Mouse (Mus musculus) erythroblast, embryonic 14.5 days (primary cell): ENCODE results near the gene Uvrag. TPM values are rescaled to one million over a fixed set of nuclear protein-coding genes. Genes with fewer than 3 reads are reported as not detected.

Source experiments
- H3K27me3 ChIP-seq: 2 replicates; pipeline ENCODE4 v1.6.1; 2012; ENCODE audit warnings: inconsistent platforms; ENCODE audit not compliant: control insufficient read depth
- H3K36me3 ChIP-seq: 2 replicates; pipeline ENCODE4 v1.6.1; 2012; ENCODE audit warnings: mild to moderate bottlenecking, inconsistent platforms; ENCODE audit not compliant: control insufficient read depth
- H3K4me1 ChIP-seq: 2 replicates; pipeline ENCODE4 v1.6.1; 2012; ENCODE audit warnings: inconsistent platforms; ENCODE audit not compliant: control insufficient read depth
- H3K4me3 ChIP-seq: replicated peaks from 2 replicates; pipeline ENCODE3; 2012; ENCODE audit warnings: moderate library complexity, mild to moderate bottlenecking, inconsistent platforms
- H3K9me3 ChIP-seq: 2 replicates; pipeline ENCODE4 v1.6.1; 2012; ENCODE audit warnings: low read length, inconsistent platforms, mixed read lengths; ENCODE audit not compliant: control insufficient read depth
- GATA1 ChIP-seq: IDR thresholded peaks from 2 replicates; pipeline ENCODE4 v1.6.1; 2012; ENCODE audit warnings: low read length, inconsistent platforms, mixed read lengths
- TAL1 ChIP-seq: IDR thresholded peaks from 3 replicates; pipeline ENCODE4 v1.6.1; 2012; ENCODE audit warnings: low read length, inconsistent platforms, mixed read lengths
- polyA plus RNA-seq: library from polyadenylated mRNA; stranded (reverse); fragments of >175 nt; gene quantifications from 2 replicates; pipeline ENCODE4 v1.2.3, GENCODE M21; 2012

Uvrag gene
- polyA plus RNA-seq, 1 experiment, result 0.36 TPM

DNA sequence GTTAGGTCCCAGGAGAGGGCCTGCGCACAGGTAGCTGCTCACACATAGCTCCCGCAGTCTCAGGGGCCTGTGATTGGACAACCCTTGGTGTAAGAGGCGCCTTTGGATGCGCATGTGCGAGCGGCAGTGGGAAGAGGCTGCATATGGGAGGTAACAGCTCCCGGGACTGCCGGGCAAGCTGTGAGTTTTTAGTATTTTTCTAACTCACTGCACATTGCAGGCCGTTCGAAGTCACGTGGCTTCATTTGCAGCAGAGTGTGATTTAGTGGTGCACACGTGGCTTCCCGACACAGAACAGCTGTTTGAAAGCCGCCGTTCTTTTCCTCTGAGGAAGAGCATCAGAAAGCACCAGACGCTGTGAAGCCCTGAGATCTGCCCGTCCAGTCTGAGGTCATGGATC is 125.5 kb downstream of the Uvrag start:
- no peaks in the 10 kb centered on the region for H3K4me1 ChIP-seq
- no peaks in the 10 kb centered on the region for H3K27me3 ChIP-seq
- H3K9me3 ChIP-seq, result no peaks in the 10 kb centered on the region
- TF ChIP-seq GATA1 (no peak), TAL1 (no peak)
- H3K36me3 ChIP-seq, result peaks cover 6% of the 10 kb centered on the region
- no peak overlapping the region for H3K4me3 ChIP-seq

DNA sequence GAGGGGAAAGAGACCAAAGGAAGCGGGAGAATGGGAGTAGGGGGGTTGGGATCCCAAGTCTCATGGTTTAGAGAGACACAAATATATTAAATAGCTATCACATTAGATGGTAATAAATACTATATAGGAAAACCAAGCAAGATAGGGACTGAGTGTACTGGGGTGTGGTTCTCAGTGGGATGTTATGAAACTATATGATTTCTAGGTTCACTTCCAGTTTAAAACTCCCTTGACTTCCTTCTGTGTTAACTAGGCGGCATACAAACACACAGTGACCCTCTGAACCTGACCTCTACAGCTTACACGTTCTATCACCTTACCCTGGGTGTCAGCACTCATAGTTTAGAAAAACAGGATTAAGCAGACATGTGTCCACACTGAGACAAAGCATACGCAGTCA is 126.3 kb downstream of the Uvrag start:
- Histone ChIP-seq H3K27me3 (no peaks in the 10 kb centered on the region), H3K36me3 (peaks cover 6% of the 10 kb centered on the region)
- TF ChIP-seq GATA1 (no peak), TAL1 (no peak)

DNA sequence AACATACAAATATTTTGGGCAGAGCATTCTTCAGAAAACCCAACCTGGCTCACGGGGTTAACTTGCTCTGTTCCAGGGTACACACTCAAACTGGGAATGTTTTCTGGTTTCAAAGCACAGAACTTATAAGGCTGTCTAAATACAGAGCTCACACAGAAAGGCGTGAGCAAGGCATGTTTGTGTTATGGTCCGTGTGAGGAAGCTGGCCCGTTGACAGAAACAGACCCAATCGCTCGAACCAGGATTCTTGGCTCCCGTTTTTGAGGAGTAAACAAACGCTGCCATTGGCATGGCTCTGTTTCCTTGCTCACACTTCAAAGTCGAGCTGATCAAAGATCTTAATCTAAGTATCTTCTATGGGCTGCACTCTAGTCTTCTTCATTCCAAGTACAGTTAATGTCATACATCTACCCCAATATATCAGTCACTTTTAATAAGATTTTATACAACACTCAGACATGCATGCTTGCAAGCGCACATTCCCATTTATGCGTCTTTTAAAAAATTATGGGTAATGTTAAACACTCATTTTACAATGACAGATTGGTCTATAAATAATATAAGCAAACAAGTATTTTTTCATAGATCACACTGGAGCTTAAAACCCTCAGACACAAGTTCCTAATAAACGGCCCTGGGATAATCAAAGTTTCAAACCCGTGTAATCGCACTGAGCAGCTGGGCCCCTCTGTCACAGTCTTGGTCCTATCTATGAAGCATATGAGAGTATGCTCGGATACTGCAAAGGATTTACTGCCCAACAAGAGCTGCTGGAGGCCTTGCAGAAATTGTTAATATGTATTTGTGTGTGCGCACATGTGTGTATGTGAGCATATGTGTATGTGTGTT is 133.2 kb downstream of the Uvrag start:
- Histone ChIP-seq H3K9me3 (no peaks in the 10 kb centered on the region), H3K27me3 (no peaks in the 10 kb centered on the region), H3K4me1 (no peaks in the 10 kb centered on the region), H3K4me3 (no peak overlapping the region), H3K36me3 (peaks cover 2% of the 10 kb centered on the region)
- TF ChIP-seq TAL1, result no peak
- TF ChIP-seq GATA1, result no peak

More for the DNA sequence above, 126.3 kb downstream of the Uvrag start:
- no peaks in the 10 kb centered on the region for H3K9me3 ChIP-seq
- H3K4me1 ChIP-seq, result no peaks in the 10 kb centered on the region
- H3K4me3 ChIP-seq, result no peak overlapping the region

DNA sequence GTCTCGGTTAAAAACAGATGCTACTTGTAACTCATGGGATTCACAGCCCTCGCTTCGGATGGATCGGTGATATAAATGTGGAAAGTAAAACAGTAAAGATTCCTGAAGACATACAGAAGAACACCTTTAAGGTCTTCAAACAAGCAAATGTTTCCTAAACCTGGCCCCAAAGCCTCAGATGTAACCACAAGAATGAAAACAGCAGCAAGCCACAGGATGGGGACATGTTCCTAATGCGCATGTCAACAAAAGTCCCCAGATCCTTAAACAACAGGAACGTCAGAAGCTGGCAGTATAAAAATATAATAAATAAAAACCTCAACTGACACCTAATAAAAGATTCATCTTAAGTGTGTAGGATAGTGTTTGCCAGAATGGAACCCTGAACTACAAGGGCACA is 137.7 kb downstream of the Uvrag start:
- no peaks in the 10 kb centered on the region for H3K27me3 ChIP-seq
- no peak overlapping the region for H3K4me3 ChIP-seq
- TF ChIP-seq TAL1 (no peak), GATA1 (no peak)

DNA sequence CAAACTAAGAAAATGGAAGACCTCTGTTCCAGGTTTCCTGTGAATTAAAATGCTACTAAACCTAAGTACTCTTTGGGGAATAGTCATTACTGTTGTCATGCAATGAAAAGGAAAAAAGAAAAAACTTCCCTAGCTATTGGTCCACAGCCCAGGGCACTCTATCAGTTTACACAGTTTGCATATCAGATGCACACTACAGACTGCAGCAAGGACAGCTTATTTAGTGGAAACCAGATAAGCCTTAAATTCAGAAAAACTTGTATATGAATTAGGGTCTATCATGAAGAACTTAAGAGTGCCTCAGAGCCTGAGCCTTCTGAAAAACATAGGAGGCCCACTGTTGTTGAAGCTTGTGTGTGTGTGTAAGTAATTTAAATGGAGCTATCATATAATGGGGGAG is 142.2 kb downstream of the Uvrag start:
- H3K36me3 ChIP-seq, result no peaks in the 10 kb centered on the region; the same call in 1 of the 2 replicates
- no peaks in the 10 kb centered on the region for H3K9me3 ChIP-seq
- TF ChIP-seq TAL1, result no peak
- no peak for TF ChIP-seq GATA1
- no peak overlapping the region for H3K4me3 ChIP-seq
- H3K4me1 ChIP-seq, result peaks cover 10% of the 10 kb centered on the region
- H3K27me3 ChIP-seq, result no peaks in the 10 kb centered on the region

More for the DNA sequence above, 137.7 kb downstream of the Uvrag start:
- H3K4me1 ChIP-seq, result peaks cover 10% of the 10 kb centered on the region
- H3K36me3 ChIP-seq, result peaks cover 2% of the 10 kb centered on the region
- H3K9me3 ChIP-seq, result no peaks in the 10 kb centered on the region

DNA sequence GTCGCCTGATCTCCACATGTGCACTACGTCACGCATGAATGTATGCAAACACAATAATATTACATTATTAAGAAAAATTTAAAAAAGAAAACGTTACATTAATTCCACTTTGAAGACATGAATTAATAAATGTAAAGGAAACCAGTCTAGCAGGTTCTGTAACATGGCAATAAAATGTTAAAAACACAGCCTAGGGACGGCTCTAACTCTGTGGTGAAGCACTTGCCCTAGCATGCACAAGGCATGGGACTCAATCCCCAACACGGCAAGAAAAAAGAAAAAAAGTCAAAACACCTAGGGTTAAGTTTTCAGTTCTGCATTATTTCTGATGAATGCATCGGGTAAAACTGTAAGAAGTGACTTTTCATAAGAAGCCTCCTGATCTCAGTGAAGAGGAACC is 143.2 kb downstream of the Uvrag start:
- Histone ChIP-seq H3K4me1 (peaks cover 10% of the 10 kb centered on the region), H3K4me3 (no peak overlapping the region), H3K36me3 (no peaks in the 10 kb centered on the region; the same call in none of the 2 replicates), H3K27me3 (no peaks in the 10 kb centered on the region), H3K9me3 (no peaks in the 10 kb centered on the region)
- no peak for TF ChIP-seq TAL1

DNA sequence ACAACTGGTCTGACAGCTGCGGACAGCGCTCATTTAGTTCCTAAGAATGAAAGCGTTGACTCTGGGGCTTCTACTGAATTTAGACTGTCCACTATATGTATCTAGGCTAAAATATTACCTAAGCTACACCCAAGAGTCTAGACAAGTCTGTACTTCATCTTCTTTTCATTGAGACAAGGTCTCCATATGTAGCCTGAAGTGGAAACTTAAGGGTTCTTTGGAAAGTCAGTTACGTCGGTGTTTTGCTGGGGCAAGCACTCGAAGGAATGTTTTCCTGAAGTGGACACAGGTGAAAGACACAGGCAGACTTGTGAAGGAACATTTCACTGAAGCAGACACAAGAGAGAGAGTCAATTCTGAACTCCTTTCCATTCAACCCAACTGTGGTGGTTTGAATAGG is 144.2 kb downstream of the Uvrag start:
- Histone ChIP-seq H3K27me3 (no peaks in the 10 kb centered on the region), H3K9me3 (no peaks in the 10 kb centered on the region), H3K4me1 (peaks cover 10% of the 10 kb centered on the region), H3K36me3 (peaks cover 3% of the 10 kb centered on the region), H3K4me3 (no peak overlapping the region)
- no peak for TF ChIP-seq TAL1
- no peak for TF ChIP-seq GATA1

DNA sequence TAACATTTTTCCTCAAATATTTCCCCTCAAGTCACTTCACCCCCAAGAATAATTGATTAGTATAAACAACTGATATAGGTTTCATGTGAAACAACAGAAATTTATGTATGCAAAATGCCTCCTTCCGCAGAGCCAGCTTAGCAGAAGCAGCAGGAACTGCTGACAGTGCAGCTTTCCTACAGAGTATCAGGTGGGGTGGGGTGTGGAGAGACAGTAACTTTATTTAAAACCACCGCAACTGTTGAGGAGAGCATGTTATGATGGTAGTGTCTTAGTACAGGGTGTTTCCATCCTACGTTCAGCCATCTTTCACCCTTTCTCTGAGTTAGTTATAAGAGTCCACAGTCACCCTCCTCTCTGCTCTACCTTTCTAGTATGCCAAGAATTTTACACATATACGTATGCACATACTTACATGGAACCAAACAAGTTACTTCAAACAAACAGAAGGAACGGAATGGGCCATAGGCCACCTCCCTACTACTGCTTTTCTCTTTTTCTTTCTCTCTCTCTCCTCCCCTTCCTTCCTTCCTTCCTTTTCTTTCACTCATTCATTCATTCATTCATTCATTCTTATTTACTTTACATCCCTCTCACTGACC is 145.7 kb downstream of the Uvrag start:
- Histone ChIP-seq H3K4me1 (peaks cover 10% of the 10 kb centered on the region), H3K27me3 (no peaks in the 10 kb centered on the region), H3K4me3 (no peak overlapping the region), H3K36me3 (peaks cover 13% of the 10 kb centered on the region), H3K9me3 (no peaks in the 10 kb centered on the region)
- TF ChIP-seq GATA1, result no peak
- no peak for TF ChIP-seq TAL1

DNA sequence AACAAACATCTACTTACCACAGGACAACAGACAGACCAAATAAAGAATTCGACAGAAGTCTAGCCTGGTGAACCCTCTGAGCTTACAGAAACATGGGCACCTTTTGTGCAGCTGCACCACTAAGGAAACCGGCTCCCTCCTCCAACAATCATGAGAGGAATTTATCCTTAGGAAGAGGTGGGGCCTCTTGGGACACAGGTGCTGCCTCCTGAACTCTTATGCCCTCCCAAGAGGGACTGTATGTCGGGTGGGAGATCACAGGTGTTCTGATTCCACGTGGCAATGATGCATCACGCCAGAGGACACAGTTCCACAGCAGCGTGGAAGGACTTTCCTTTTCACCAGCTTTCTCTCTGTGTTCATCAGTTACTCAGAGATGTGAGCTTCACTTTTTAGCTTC is 146.8 kb downstream of the Uvrag start:
- no peak for TF ChIP-seq GATA1
- no peak for TF ChIP-seq TAL1
- H3K36me3 ChIP-seq, result peaks cover 14% of the 10 kb centered on the region
- H3K4me1 ChIP-seq, result peaks cover 5% of the 10 kb centered on the region

More for the DNA sequence above, 146.8 kb downstream of the Uvrag start:
- Histone ChIP-seq H3K4me3 (no peak overlapping the region), H3K9me3 (no peaks in the 10 kb centered on the region), H3K27me3 (no peaks in the 10 kb centered on the region)
